Mouse (Mus musculus) thymus, postnatal 4 days (tissue): ENCODE data around the gene Canx.

Experiments
- DNase-seq: peaks from one replicate; pipeline ENCODE4 v3.0.0; 2021

Gene Canx

GRCm38 (mm10) chr11:50275077-50275476 is 50.4 kb downstream of the Canx start:
- DNase-seq = no peak

DNA sequence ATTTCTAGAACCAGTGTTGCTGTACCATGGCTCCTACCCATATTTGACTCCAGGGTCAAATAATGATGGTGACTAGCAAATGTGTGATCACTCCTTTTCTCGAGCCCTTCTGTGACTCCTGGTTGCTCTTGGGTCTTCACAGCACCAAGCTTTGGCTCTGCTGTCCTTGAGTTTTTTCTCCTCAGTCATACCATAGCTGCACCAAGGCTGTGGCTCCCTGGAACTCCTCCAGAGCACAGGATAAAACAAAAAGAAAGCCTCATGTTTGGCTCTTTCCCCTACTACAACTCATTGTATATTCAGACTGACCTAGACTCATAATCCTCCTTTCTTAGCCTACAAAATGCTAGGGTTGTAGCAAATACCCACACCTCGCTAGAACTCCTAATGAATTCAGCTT is 52.7 kb downstream of the Canx start:
- DNase-seq = no peak

DNA sequence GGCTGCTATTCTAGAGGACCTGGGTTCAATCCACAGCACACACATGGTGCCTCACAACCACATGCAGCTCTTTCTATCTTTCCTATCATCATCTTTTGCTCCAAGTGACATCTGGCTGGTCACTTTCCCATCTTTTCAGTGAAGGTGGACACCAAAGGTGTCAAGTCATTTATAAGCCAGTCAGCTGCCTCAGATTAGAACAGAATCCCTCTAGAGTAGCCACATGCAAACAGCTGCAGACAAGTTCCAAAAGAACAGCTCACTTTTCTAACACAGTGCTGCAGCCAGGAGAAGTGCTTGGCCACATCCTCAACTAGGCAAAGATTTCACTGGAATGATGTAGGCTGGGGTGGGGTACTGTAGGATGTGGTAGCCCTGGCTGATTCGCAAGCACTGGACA is 55.6 kb downstream of the Canx start:
- no peak for DNase-seq

- peak; percentile 66 for DNase-seq
Observed at GRCm38 (mm10) chr11:50269163-50269562, 56.3 kb downstream of the Canx start.

- DNase-seq = no peak
Observed at GRCm38 (mm10) chr11:50266997-50267396, 58.5 kb downstream of the Canx start.

- DNase-seq = no peak
Observed at GRCm38 (mm10) chr11:50265931-50266330, 59.5 kb downstream of the Canx start.

GRCm38 (mm10) chr11:50263198-50263597 is 62.3 kb downstream of the Canx start:
- no peak for DNase-seq

- DNase-seq = no peak
Observed at GRCm38 (mm10) chr11:50262020-50262419, 63.5 kb downstream of the Canx start.

GRCm38 (mm10) chr11:50258310-50258709 is 67.2 kb downstream of the Canx start:
- DNase-seq = no peak

- no peak for DNase-seq
Observed at GRCm38 (mm10) chr11:50256615-50257014, 68.9 kb downstream of the Canx start.

- DNase-seq = no peak
Observed at GRCm38 (mm10) chr11:50254010-50254580, 71.4 kb downstream of the Canx start.

DNA sequence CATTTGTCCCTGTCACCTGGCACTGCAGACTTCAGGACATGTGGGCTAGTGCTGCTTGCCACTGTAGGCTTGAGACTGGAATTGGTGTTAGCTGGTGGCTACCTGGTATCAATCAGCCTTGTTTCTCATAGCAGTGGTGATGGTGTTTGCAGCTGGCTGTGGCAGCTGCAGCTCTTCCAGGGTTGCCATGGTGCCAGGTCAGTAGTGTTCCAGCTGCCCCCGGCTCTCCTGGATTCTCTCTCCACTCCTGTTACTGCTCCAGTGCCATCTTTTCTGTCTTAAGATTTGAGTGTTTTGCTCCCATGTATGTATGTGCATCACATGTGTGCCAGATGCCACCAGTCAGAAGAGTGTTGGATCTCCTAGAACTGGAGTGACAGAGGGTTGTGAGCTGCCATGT is 72.1 kb downstream of the Canx start:
- no peak for DNase-seq

DNA sequence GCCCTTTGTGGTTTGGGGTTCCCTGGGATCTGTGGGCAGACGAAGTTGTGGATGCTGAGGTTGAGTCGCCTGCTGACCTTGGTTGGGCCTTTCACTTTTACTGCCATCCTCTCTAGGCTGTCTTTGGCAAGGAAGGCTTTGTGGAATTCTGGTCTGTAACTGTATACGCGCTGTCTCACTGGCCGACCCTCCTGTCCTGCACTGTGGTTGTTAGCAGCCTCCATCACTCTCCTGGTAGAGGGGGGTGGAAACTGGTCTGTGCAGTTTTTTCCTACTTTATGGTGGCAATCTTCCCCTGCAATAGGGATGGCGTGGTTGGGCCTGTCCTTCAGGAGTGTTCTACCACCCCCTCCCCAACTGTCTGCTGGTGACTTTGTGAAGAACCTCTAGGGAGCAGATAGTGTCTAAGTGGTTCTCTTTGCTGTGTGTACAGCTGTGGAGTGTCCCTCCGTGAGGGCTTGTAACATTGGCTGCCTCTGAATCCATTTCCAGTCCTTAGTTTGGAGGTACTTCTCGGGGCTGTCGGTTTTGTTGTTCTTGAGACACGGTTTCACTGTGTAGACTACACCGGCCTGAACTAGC is 72.7 kb downstream of the Canx start:
- DNase-seq = no peak

- no peak for DNase-seq
Observed at GRCm38 (mm10) chr11:50252166-50252565, 73.3 kb downstream of the Canx start.

DNA sequence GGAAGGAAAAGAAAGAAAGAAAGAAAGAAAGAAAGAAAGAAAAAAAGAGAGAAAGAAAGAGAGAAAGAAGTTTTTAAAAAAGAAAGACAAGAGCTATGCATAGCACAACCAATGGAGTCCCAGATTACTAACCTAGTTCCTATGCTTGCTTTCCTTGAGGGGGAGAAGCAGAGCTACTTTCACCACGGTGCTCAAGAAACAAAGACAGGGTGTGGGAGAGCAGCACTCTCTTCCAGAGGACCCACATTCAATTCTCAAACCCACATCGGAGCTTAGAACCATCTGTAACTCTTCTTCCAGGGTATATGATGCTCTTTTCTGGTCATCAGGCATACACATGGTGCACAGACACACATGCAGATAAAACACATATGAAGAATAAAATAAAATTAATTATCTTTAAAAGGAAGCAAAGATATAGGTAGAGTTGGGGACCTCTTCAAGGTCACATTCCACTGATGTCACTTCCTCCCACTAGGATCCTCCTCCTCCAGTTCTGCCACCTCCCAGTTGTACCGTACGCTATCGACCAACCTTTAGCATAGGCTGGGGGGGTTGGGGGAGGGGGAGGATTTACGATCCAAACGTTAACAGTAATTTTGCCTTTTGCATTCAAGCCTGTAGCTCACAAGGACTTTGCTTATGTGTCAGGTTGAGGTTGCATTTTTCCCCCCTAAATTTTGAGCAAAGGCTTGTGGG is 76.9 kb downstream of the Canx start:
- DNase-seq = no peak

GRCm38 (mm10) chr11:50245269-50245668 is 80.2 kb downstream of the Canx start:
- no peak for DNase-seq
